Mouse (Mus musculus) embryonic facial prominence, embryonic 14.5 days (tissue): ENCODE data around the gene Arid5b. TPM values are rescaled to one million over a fixed set of nuclear protein-coding genes. Genes with fewer than 3 reads are reported as not detected.

Experiments
- ATAC-seq: fragments of 200-750 bp; cut with Nextera tagmentation; 2 replicates; pipeline ENCODE4 v1.8.0; 2017; ENCODE audit warnings: low read depth, moderate number of reproducible peaks, moderate TSS enrichment
- DNase-seq: peaks from one replicate; pipeline ENCODE4 v3.0.0-alpha.2; 2015; ENCODE audit warnings: low spot score
- H3K27ac ChIP-seq: fragments of 300-500 bp; sonication (generic); replicated peaks from 2 replicates; pipeline ENCODE4 v1.5.1; 2014; ENCODE audit warnings: low read depth, mild to moderate bottlenecking, low read length, moderate library complexity
- H3K27me3 ChIP-seq: fragments of 300-500 bp; sonication (generic); replicated peaks from 2 replicates; pipeline ENCODE4 v1.6.1; 2014; ENCODE audit warnings: low read length; ENCODE audit not compliant: control insufficient read depth, insufficient read depth
- H3K36me3 ChIP-seq: fragments of 300-500 bp; sonication (generic); 2 replicates; pipeline ENCODE4 v1.6.1; 2014; ENCODE audit warnings: low read length, mixed read lengths; ENCODE audit not compliant: control insufficient read depth, insufficient read depth
- H3K4me1 ChIP-seq: fragments of 300-500 bp; sonication (generic); 2 replicates; pipeline ENCODE4 v1.6.1; 2014; ENCODE audit warnings: antibody characterized with exemption, low read length; ENCODE audit not compliant: control insufficient read depth, insufficient read depth
- H3K4me2 ChIP-seq: fragments of 300-500 bp; sonication (generic); 2 replicates; pipeline ENCODE4 v1.6.1; 2014; ENCODE audit warnings: low read depth, mild to moderate bottlenecking, low read length, moderate library complexity, mixed read lengths
- H3K4me3 ChIP-seq: fragments of 300-500 bp; sonication (generic); 2 replicates; pipeline ENCODE4 v1.5.1; 2014; ENCODE audit warnings: low read depth, mild to moderate bottlenecking, low read length
- H3K9ac ChIP-seq: fragments of 300-500 bp; sonication (generic); 2 replicates; pipeline ENCODE4 v1.6.1; 2014; ENCODE audit warnings: low read depth, mild to moderate bottlenecking, low read length, moderate library complexity, mixed read lengths
- H3K9me3 ChIP-seq: fragments of 300-500 bp; sonication (generic); 2 replicates; pipeline ENCODE4 v1.6.1; 2016; ENCODE audit warnings: low read length; ENCODE audit not compliant: control insufficient read depth
- WGBS: fragments of 180-500 bp; shearing (Covaris S2); extraction: QIAGEN DNeasy Blood & Tissue Kit; methylation state at CpG from one replicate; pipeline ENCODE4 v1.1.7; 2014; 5-methylcytosine and 5-hydroxymethylcytosine counted together
- polyA plus RNA-seq: library from polyadenylated mRNA; unstranded; fragments of >200 nt; fragmentation: Nextera tagmentation; extraction: Ambion mirVana; gene quantifications from 2 replicates; pipeline ENCODE4 v1.2.1, GENCODE M21; 2014

Arid5b gene
- 34.4 and 34.6 TPM in 2 replicates for polyA plus RNA-seq

DNA sequence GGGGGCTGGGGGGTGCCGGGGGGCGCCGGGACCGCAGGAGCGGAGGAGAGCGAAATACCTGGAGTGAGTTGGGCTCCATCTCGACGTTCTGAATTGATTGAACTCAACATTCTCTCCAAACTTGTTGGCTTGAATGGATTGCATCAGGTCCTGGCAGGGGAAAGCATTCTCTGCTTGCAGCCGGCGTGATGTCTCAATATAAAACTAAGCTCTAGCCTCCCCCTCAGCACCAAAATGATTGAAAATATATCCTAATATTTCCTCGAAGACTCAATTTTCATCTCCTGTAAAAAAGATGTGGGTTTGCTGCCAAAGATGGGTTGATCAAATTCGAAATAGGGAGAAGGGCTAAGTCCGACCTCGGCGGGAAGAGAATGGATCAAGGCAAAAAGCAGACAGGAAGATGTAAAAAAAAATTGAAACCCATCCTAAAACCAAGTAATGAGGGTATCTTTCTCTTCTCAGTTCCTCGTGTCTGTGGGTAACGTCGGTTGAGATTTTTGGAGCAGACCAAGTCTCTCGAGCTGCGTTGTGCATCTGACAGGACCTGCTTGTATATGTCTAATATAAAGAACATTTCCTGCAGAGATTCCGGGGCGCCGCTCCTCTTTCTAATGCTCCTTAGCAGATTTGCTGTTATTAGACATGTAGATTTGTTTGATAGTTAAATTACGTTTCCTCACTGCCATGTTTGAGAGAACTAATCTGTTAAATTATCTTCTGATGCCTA lies at the start of gene Arid5b:
Gene Arid5b (minus strand): TSS at position 109 of the 730 bp plus-strand sequence.
- peaks cover 7% of the 10 kb centered on the region for H3K36me3 ChIP-seq
- under 1% methylated on average over 24 of the region's 24 CpGs for WGBS
- H3K9me3 ChIP-seq, result no peaks in the 10 kb centered on the region
- peaks cover 29% of the 10 kb centered on the region for H3K4me1 ChIP-seq
- ATAC-seq, result no peak
- peak within 1 kb of the TSS; percentile 80 for H3K9ac ChIP-seq
- no peaks in the 10 kb centered on the region for H3K27me3 ChIP-seq
- peak; percentile 93 for DNase-seq
- H3K4me2 ChIP-seq, result peak within 1 kb of the TSS; percentile 87
- peak within 1 kb of the TSS; percentile 93 for H3K27ac ChIP-seq
- peak within 1 kb of the TSS; percentile 71 for H3K4me3 ChIP-seq

DNA sequence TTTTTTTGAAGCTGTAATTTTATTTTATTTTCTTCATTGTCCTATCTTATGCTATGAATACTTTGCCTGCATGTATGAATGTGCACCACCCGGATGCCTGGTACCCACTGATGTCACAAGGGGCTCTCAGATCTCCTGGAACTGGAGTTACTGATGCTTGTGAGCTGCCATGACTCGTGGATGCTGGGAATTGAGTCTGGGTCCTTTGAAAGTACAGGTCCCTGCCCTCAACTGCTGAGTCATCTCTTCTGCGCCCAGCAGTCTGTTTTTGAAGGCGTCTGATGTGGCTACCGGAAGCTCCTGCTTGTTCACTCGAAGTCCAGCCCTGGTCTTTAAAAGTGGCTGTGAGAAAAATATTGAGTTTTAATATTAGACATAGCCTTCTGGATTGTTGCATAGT lies 46.8 kb upstream of the Arid5b start:
- H3K27ac ChIP-seq, result no peak overlapping the region
- H3K4me1 ChIP-seq, result 0 out of 2 replicates have a peak, but pooled peaks cover 3% of the 10 kb centered on the region
- WGBS, result 77% methylated on average over 6 of the region's 6 CpGs
- H3K27me3 ChIP-seq, result no peaks in the 10 kb centered on the region
- ATAC-seq, result no peak
- no peaks in the 10 kb centered on the region for H3K36me3 ChIP-seq
- H3K4me2 ChIP-seq, result no peak overlapping the region
- DNase-seq, result no peak
- H3K9me3 ChIP-seq, result no peaks in the 10 kb centered on the region
- no peak overlapping the region for H3K9ac ChIP-seq
- H3K4me3 ChIP-seq, result no peak overlapping the region

DNA sequence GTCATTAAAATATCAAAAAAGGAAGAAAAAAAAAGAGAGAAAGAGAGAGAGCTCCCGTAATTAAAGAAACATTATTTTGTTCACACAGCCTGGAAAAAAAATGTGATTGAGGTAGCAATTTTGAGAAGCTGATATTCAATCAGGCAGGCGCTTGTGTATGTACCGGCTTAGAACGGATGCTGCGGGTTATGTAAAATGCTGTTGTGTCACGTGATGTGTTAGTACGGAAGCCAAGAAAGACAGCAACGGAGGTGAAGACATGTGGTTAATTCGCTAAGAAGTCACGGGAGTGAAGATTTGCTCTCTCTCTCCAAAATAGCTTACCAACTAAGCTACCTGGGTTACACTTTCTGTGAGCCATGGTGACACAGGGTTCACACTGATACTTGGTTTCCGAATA lies 45.5 kb upstream of the Arid5b start:
- peak; percentile 24 for DNase-seq
- Histone ChIP-seq H3K4me2 (peak overlapping the region; percentile 1; the same call in 1 of the 2 replicates), H3K4me3 (no peak overlapping the region), H3K27me3 (no peaks in the 10 kb centered on the region), H3K9me3 (no peaks in the 10 kb centered on the region), H3K9ac (no peak overlapping the region), H3K36me3 (no peaks in the 10 kb centered on the region), H3K27ac (no peak overlapping the region), H3K4me1 (peaks cover 9% of the 10 kb centered on the region)
- 68% methylated on average over 11 of the region's 11 CpGs for WGBS
- no peak for ATAC-seq

DNA sequence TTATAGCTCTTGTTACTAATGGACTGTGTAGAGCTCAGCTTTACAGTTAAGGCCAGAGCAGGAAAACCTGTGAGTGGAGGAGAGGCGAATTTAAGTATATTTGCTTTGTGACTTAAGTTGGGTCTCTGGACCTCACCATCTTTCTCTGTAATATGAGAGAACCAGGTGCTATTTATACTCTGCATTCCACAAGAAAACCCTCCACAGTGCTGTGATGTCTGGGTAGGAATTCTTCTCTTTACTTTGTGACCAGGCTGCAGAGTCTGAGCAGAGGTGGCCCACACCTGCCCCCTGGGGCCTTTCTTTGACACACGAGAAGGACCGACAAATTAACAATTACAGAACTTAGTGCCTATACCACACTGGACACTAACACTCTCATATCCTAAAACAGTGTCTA lies 44.6 kb upstream of the Arid5b start:
- no peak overlapping the region for H3K4me3 ChIP-seq
- ATAC-seq, result no peak
- no peak overlapping the region for H3K27ac ChIP-seq
- no peaks in the 10 kb centered on the region for H3K9me3 ChIP-seq
- DNase-seq, result no peak
- 49% methylated on average over 3 of the region's 3 CpGs for WGBS
- no peak overlapping the region for H3K9ac ChIP-seq
- no peaks in the 10 kb centered on the region for H3K27me3 ChIP-seq
- no peak overlapping the region for H3K4me2 ChIP-seq
- H3K4me1 ChIP-seq, result peaks cover 11% of the 10 kb centered on the region
- H3K36me3 ChIP-seq, result no peaks in the 10 kb centered on the region

DNA sequence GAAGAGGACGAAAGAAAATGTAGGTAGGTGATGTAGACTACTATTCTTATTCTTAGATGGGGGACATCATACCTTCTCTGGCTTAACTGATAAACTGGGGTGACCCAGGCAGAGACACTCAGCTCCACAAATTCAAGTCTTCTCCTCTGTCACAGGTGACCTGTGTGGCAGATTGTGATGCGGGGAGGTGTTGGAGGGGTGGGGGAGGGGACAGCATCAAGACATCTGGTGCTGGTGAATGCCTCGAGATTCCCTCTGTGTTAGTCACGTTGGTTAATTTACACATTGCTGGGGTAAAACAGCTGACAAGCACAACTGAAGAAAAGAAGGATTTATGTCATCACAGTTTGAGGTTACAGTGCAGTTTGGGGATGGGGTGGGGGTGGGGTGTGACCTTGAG lies 42.4 kb upstream of the Arid5b start:
- no peak overlapping the region for H3K9ac ChIP-seq
- ATAC-seq, result no peak
- DNase-seq, result no peak
- no peaks in the 10 kb centered on the region for H3K9me3 ChIP-seq
- H3K27ac ChIP-seq, result no peak overlapping the region
- H3K27me3 ChIP-seq, result no peaks in the 10 kb centered on the region
- peaks cover 8% of the 10 kb centered on the region for H3K4me1 ChIP-seq
- H3K4me3 ChIP-seq, result no peak overlapping the region
- 83% methylated on average over 4 of the region's 4 CpGs for WGBS
- H3K36me3 ChIP-seq, result no peaks in the 10 kb centered on the region
- H3K4me2 ChIP-seq, result no peak overlapping the region

DNA sequence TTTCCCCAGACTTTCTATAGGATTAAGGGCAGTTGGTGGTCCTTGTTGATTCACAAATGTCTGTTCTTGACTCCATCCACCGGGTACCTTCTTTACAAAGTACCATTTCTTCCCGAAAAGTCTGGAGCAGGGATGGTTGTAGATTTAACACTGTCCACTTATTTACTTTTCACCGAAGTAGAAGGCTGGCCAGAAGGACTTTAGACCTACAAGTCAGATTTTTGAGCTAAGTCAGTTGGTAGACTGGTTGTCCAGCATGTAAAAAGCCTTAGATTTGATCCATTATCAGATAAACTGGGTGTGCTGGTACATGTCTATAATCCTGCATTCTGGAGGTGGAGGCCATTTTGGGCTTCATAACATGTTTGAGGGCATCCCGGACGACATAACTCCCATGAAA lies 42.0 kb upstream of the Arid5b start:
- no peak for DNase-seq
- no peak for ATAC-seq
- no peaks in the 10 kb centered on the region for H3K27me3 ChIP-seq
- H3K9ac ChIP-seq, result no peak overlapping the region
- peaks cover 11% of the 10 kb centered on the region for H3K4me1 ChIP-seq
- no peaks in the 10 kb centered on the region for H3K9me3 ChIP-seq
- no peak overlapping the region for H3K4me3 ChIP-seq
- no peaks in the 10 kb centered on the region for H3K36me3 ChIP-seq
- H3K4me2 ChIP-seq, result no peak overlapping the region
- 94% methylated on average over 5 of the region's 5 CpGs for WGBS
- no peak overlapping the region for H3K27ac ChIP-seq

DNA sequence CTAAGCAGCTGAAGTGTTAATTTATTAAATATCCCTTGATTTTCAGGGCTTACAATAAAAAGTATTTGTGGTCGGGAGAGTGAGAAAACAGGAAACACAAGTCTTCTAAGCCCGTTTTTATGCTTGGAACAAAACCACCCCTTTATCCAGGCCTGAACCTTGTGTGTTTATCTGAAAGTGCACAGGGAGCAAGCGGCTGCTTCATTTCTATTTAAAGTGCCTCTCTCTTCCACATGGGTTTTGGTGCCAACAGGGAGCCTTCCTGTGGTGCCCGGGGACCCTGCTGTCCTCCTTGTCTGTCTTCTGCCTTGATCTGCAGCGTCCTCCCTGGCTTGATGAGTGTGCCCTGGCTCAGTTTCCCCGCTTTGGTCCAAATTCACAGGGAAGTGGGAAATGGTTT lies 40.9 kb upstream of the Arid5b start:
- DNase-seq (peak; percentile 37), ATAC-seq (no peak)
- no peaks in the 10 kb centered on the region for H3K27me3 ChIP-seq
- 53% methylated on average over 6 of the region's 6 CpGs for WGBS
- no peak overlapping the region for H3K9ac ChIP-seq
- H3K4me1 ChIP-seq, result peaks cover 11% of the 10 kb centered on the region
- H3K4me2 ChIP-seq, result no peak overlapping the region
- H3K9me3 ChIP-seq, result no peaks in the 10 kb centered on the region
- no peak overlapping the region for H3K4me3 ChIP-seq
- peak overlapping the region; percentile 35 for H3K27ac ChIP-seq
- H3K36me3 ChIP-seq, result no peaks in the 10 kb centered on the region

DNA sequence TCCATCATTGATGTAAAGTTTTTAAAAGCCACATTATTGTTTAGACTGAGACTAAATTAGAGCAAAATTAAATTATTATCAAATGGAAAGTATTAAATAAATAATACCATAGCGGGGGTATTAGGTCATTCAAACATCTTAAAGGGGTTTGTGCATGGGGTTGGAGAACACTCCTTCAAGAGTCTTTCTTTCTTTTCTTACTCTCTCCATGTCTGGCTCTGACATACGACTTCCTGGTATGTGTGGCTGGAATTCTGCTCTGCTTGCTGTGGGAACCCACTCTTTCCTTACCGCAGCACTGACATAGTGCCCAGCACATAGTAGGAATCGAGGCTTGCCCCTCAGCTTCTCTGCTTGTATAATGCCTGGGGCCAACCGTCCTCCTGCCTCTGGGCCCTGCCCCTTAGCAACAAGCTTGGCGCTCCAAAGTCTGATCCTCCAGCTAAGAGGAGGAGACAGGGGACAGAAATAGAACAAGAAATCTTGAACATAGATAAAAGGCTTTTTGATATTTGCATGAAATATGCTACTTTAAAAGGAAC lies 40.0 kb upstream of the Arid5b start:
- Histone ChIP-seq H3K4me3 (no peak overlapping the region), H3K9ac (no peak overlapping the region), H3K4me2 (no peak overlapping the region), H3K36me3 (no peaks in the 10 kb centered on the region), H3K27me3 (no peaks in the 10 kb centered on the region), H3K27ac (0 out of 2 replicates have a peak overlapping the region, but pooled peaks have one; percentile 34), H3K9me3 (no peaks in the 10 kb centered on the region), H3K4me1 (peaks cover 11% of the 10 kb centered on the region)
- no peak for ATAC-seq
- DNase-seq, result no peak
- 48% methylated on average over 6 of the region's 6 CpGs for WGBS

DNA sequence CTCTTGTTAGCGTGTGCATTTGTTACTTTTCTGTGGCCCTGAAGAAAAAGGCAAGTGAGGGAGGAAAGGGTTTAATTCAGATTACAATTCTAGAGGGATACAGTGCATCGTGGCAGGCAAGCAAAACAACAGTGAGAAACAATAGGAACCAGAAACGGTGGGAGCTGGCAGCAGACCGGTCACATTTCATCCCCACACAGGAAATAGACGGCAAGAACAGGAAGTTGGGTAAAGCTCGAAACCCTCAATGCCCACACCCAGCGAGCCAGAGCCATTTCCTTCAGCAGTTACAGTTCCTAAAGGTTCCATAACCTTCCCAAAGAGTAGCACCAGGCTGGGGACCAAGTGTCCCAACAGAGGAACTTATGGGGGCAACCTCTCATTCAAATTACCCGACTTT lies 34.2 kb upstream of the Arid5b start:
- Histone ChIP-seq H3K4me3 (no peak overlapping the region), H3K27me3 (no peaks in the 10 kb centered on the region), H3K4me1 (0 out of 2 replicates have a peak, but pooled peaks cover 4% of the 10 kb centered on the region), H3K4me2 (no peak overlapping the region), H3K36me3 (no peaks in the 10 kb centered on the region), H3K27ac (no peak overlapping the region), H3K9ac (no peak overlapping the region), H3K9me3 (no peaks in the 10 kb centered on the region)
- no peak for ATAC-seq
- 74% methylated on average over 8 of the region's 8 CpGs for WGBS
- no peak for DNase-seq
